Mouse (Mus musculus) neural tube, embryonic 11.5 days (tissue): ENCODE measurements around the gene Gm20661. TPM values are rescaled to one million over a fixed set of nuclear protein-coding genes. Genes with fewer than 3 reads are reported as not detected.

Experiments
- ATAC-seq: fragments of 200-750 bp; cut with Nextera tagmentation; 2 replicates; pipeline ENCODE4 v1.8.0; 2017; ENCODE audit warnings: moderate number of reproducible peaks, mild to moderate bottlenecking, moderate TSS enrichment, moderate library complexity; ENCODE audit not compliant: insufficient read depth, low FRiP score, low TSS enrichment
- DNase-seq: peaks from one replicate; pipeline ENCODE4 v3.0.0-alpha.2; 2015; ENCODE audit warnings: low spot score
- H3K27ac ChIP-seq: fragments of 300-500 bp; sonication (generic); 2 replicates; pipeline ENCODE4 v1.5.1; 2014; ENCODE audit warnings: low read depth, mild to moderate bottlenecking, low read length
- H3K27me3 ChIP-seq: fragments of 300-500 bp; sonication (generic); 2 replicates; pipeline ENCODE4 v1.6.1; 2014; ENCODE audit warnings: mild to moderate bottlenecking, low read length, mixed read lengths; ENCODE audit not compliant: control insufficient read depth, insufficient read depth
- H3K36me3 ChIP-seq: fragments of 300-500 bp; sonication (generic); 2 replicates; pipeline ENCODE4 v1.6.1; 2014; ENCODE audit warnings: mild to moderate bottlenecking, low read length, moderate library complexity, mixed read lengths; ENCODE audit not compliant: control insufficient read depth, insufficient read depth
- H3K4me1 ChIP-seq: fragments of 300-500 bp; sonication (generic); 2 replicates; pipeline ENCODE4 v1.6.1; 2014; ENCODE audit warnings: low read length, mixed read lengths; ENCODE audit not compliant: control insufficient read depth, insufficient read depth
- H3K4me2 ChIP-seq: fragments of 300-500 bp; sonication (generic); 2 replicates; pipeline ENCODE4 v1.6.1; 2014; ENCODE audit warnings: low read depth, mild to moderate bottlenecking, moderate library complexity
- H3K4me3 ChIP-seq: fragments of 300-500 bp; sonication (generic); 2 replicates; pipeline ENCODE4 v1.5.1; 2014; ENCODE audit warnings: low read depth, low read length
- H3K9ac ChIP-seq: fragments of 300-500 bp; sonication (generic); 2 replicates; pipeline ENCODE4 v1.6.1; 2014; ENCODE audit warnings: mild to moderate bottlenecking, low read length
- H3K9me3 ChIP-seq: fragments of 300-500 bp; sonication (generic); 2 replicates; pipeline ENCODE4 v1.6.1; 2016; ENCODE audit warnings: low read length; ENCODE audit not compliant: control insufficient read depth
- WGBS: fragments of 180-500 bp; shearing (Covaris S2); extraction: QIAGEN DNeasy Blood & Tissue Kit; methylation state at CpG from one replicate; pipeline ENCODE4 v1.1.7; 2014; 5-methylcytosine and 5-hydroxymethylcytosine counted together
- polyA plus RNA-seq: library from polyadenylated mRNA; unstranded; fragments of >200 nt; fragmentation: Nextera tagmentation; extraction: Ambion mirVana; gene quantifications from 2 replicates; pipeline ENCODE4 v1.2.1, GENCODE M21; 2014

Gm20661 gene
- polyA plus RNA-seq, 1 experiment from 2014 or later, result 3.5 TPM

GRCm38 (mm10) chr9:107985131-107986119, 2.6 kb downstream of the Gm20661 start, which contains the start of gene Inka1:
Gene Inka1 (minus strand): TSS chr9:107985879.
- Histone ChIP-seq H3K4me2 (peak within 1 kb of the TSS; percentile 79), H3K9ac (peak within 1 kb of the TSS; percentile 65), H3K9me3 (no peaks in the 10 kb centered on the region), H3K36me3 (no peaks in the 10 kb centered on the region; the same call in 1 of the 2 replicates), H3K4me1 (peaks cover 13% of the 10 kb centered on the region), H3K27me3 (peaks cover 6% of the 10 kb centered on the region), H3K4me3 (peak within 1 kb of the TSS; percentile 66), H3K27ac (peak within 1 kb of the TSS; percentile 91)
- WGBS, result under 1% methylated on average over 58 of the region's 58 CpGs
- DNase-seq, result peak; percentile 88
- peak; percentile 84 for ATAC-seq

- H3K27me3 ChIP-seq, result peaks cover 6% of the 10 kb centered on the region
- H3K9me3 ChIP-seq, result no peaks in the 10 kb centered on the region
- peak overlapping the region; percentile 66; the same call in 1 of the 2 replicates for H3K4me3 ChIP-seq
- DNase-seq (peak; percentile 85), ATAC-seq (peak; percentile 42; the same call in 1 of the 2 replicates)
- 7% methylated on average over 18 of the region's 18 CpGs for WGBS
- H3K4me2 ChIP-seq, result peak overlapping the region; percentile 79
- H3K36me3 ChIP-seq, result no peaks in the 10 kb centered on the region; the same call in 1 of the 2 replicates
- H3K4me1 ChIP-seq, result peaks cover 13% of the 10 kb centered on the region
- no peak overlapping the region for H3K27ac ChIP-seq
- no peak overlapping the region for H3K9ac ChIP-seq
Measured at GRCm38 (mm10) chr9:107986376-107986775, 3.5 kb downstream of the Gm20661 start.

GRCm38 (mm10) chr9:107987950-107988349, 5.1 kb downstream of the Gm20661 start:
- no peak for DNase-seq

GRCm38 (mm10) chr9:107992197-107992596, 9.3 kb downstream of the Gm20661 start, which contains the start of gene Cdhr4:
Gene Cdhr4 (plus strand): TSS chr9:107992497.
- no peak for DNase-seq
- Histone ChIP-seq H3K27ac (no peak within 1 kb of the TSS), H3K4me3 (no peak within 1 kb of the TSS), H3K27me3 (no peaks in the 10 kb centered on the region), H3K4me1 (no peaks in the 10 kb centered on the region), H3K36me3 (no peaks in the 10 kb centered on the region), H3K4me2 (no peak within 1 kb of the TSS), H3K9me3 (no peaks in the 10 kb centered on the region), H3K9ac (no peak within 1 kb of the TSS)
- 57% methylated on average over 2 of the region's 2 CpGs for WGBS
- no peak for ATAC-seq

More at GRCm38 (mm10) chr9:107987950-107988349, 5.1 kb downstream of the Gm20661 start:
- Histone ChIP-seq H3K4me1 (peaks cover 8% of the 10 kb centered on the region), H3K9me3 (no peaks in the 10 kb centered on the region), H3K9ac (no peak overlapping the region), H3K4me2 (no peak overlapping the region), H3K27ac (no peak overlapping the region), H3K4me3 (no peak overlapping the region), H3K36me3 (no peaks in the 10 kb centered on the region; the same call in 1 of the 2 replicates), H3K27me3 (peaks cover 6% of the 10 kb centered on the region)
- no peak for ATAC-seq
- WGBS, result 65% methylated on average over 3 of the region's 3 CpGs

DNA sequence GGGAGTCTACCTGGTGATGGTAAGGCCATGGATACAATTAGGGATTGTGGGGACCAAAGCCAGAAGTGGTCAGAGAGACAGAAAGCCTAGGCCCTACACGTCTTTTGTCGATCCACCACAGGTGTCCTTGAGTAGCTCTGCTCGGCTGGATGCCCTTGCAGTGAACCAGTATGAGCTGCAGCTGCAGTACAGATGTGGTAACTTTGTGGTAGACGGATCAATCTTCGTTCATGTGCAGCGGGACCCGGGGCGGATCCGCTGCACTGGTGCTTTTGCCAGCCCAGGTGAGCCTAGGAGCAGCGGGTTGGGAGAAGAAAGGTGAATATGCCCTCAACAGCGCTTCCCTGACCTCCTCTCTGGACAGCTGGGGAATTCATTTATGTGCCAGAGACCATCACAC, 10.2 kb downstream of the Gm20661 start:
- Histone ChIP-seq H3K27me3 (no peaks in the 10 kb centered on the region), H3K9ac (no peak overlapping the region), H3K4me1 (no peaks in the 10 kb centered on the region), H3K4me2 (no peak overlapping the region), H3K4me3 (no peak overlapping the region), H3K36me3 (no peaks in the 10 kb centered on the region), H3K27ac (no peak overlapping the region), H3K9me3 (no peaks in the 10 kb centered on the region)
- no peak for DNase-seq
- 76% methylated on average over 11 of the region's 11 CpGs for WGBS
- ATAC-seq, result no peak

- 66% methylated on average over 2 of the region's 2 CpGs for WGBS
- H3K9ac ChIP-seq, result no peak overlapping the region
- no peaks in the 10 kb centered on the region for H3K36me3 ChIP-seq
Measured at GRCm38 (mm10) chr9:107994464-107994863, 11.6 kb downstream of the Gm20661 start.

DNA sequence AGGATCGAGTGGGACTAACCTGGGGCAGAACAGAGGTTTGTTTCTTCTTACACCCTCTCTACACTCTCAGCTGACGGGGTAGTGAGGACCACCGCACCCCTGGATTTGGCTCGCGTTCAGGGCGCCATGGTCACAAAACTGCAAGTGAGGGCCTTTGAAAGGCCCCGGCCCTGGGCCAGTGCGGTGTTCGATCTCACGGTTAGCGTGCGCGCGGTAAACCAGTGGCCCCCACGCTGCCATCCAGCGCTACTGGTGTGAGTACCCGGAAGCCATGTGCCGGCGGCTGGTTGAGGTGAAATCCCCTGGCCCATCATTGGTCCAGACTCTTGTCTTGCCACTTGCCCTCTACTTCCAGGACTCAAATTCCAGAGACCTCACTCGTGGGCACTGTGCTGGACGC, 12.7 kb downstream of the Gm20661 start:
- no peak overlapping the region for H3K27ac ChIP-seq
- no peak overlapping the region for H3K4me3 ChIP-seq
- H3K4me2 ChIP-seq, result no peak overlapping the region
- H3K9ac ChIP-seq, result no peak overlapping the region
- WGBS, result 91% methylated on average over 21 of the region's 21 CpGs
- no peaks in the 10 kb centered on the region for H3K27me3 ChIP-seq
- DNase-seq, result no peak
- H3K4me1 ChIP-seq, result no peaks in the 10 kb centered on the region
- no peaks in the 10 kb centered on the region for H3K36me3 ChIP-seq
- no peaks in the 10 kb centered on the region for H3K9me3 ChIP-seq
- ATAC-seq, result no peak

More at GRCm38 (mm10) chr9:107994464-107994863, 11.6 kb downstream of the Gm20661 start:
- Histone ChIP-seq H3K27me3 (no peaks in the 10 kb centered on the region), H3K4me3 (no peak overlapping the region), H3K4me2 (no peak overlapping the region), H3K9me3 (no peaks in the 10 kb centered on the region), H3K27ac (no peak overlapping the region), H3K4me1 (no peaks in the 10 kb centered on the region)
- DNase-seq, result no peak
- no peak for ATAC-seq

- WGBS, result 93% methylated on average over 5 of the region's 5 CpGs
- no peaks in the 10 kb centered on the region for H3K9me3 ChIP-seq
- DNase-seq, result no peak
Measured at GRCm38 (mm10) chr9:107996049-107996448, 13.2 kb downstream of the Gm20661 start, which contains the start of gene Gm20662. Gene Gm20662 (plus strand): TSS chr9:107996349.

More at GRCm38 (mm10) chr9:107996049-107996448, 13.2 kb downstream of the Gm20661 start, which contains the start of gene Gm20662:
- Histone ChIP-seq H3K4me2 (no peak within 1 kb of the TSS), H3K4me1 (no peaks in the 10 kb centered on the region), H3K4me3 (no peak within 1 kb of the TSS), H3K9ac (no peak within 1 kb of the TSS), H3K27ac (no peak within 1 kb of the TSS), H3K36me3 (no peaks in the 10 kb centered on the region), H3K27me3 (no peaks in the 10 kb centered on the region)
- no peak for ATAC-seq
